Mouse (Mus musculus): ENCODE results near the gene Pef1.

GRCm38 (mm10) chr4:130163391-130163861, 61.1 kb downstream of the Pef1 start:
- TF ChIP-seq CTCF (IDR thresholded peaks at IDR 0.05; ENCODE audit: borderline replicate concordance, control insufficient read depth, extremely low read depth, insufficient read depth, low read length, poor library complexity) (no peak), POLR2A (IDR thresholded peaks at IDR 0.05; ENCODE audit: control insufficient read depth, extremely low read depth, insufficient read depth, low read length, poor library complexity) (no peak)

All from thymus, adult 2 months (tissue).